Mouse (Mus musculus): ENCODE data around the gene Tcl1b4.
"Not testable (repeated sequence)": the region's sequence is repeated elsewhere in the genome, so short reads cannot be mapped to it uniquely, and the experiment has no call there.

Gene Tcl1b4

GRCm38 (mm10) chr12:105201657-105202056 lies at the start of gene Tcl1b4:
TSS of gene Tcl1b4 (plus strand) at chr12:105201957.
- H3K4me1 ChIP-seq (replicated peaks; ENCODE audit: low read depth, low read length); H3K36me3 ChIP-seq (ENCODE audit: insufficient read depth, low read length); H3K4me3 ChIP-seq (replicated peaks; ENCODE audit: low read length); H3K27me3 ChIP-seq (ENCODE audit: insufficient read depth, low read length); H3K9me3 ChIP-seq (ENCODE audit: low read length): not testable (repeated sequence)

GRCm38 (mm10) chr12:105155286-105155685 lies 46.5 kb upstream of the Tcl1b4 start:
- H3K36me3 ChIP-seq (ENCODE audit: insufficient read depth, low read length); H3K27me3 ChIP-seq (ENCODE audit: insufficient read depth, low read length); H3K4me3 ChIP-seq (replicated peaks; ENCODE audit: low read length); H3K4me1 ChIP-seq (replicated peaks; ENCODE audit: low read depth, low read length): not testable (repeated sequence)
- peaks cover 18% of the 10 kb centered on the region for H3K9me3 ChIP-seq (ENCODE audit: low read length)

- peaks cover 2% of the 10 kb centered on the region; the same call in 1 of the 2 replicates for H3K9me3 ChIP-seq (ENCODE audit: low read length)
- no peaks in the 10 kb centered on the region for H3K36me3 ChIP-seq (ENCODE audit: insufficient read depth, low read length)
- TF ChIP-seq POU5F1 (IDR thresholded peaks at IDR 0.05; ENCODE audit: borderline replicate concordance, low read length): no peak
- TF ChIP-seq NANOG (IDR thresholded peaks at IDR 0.05; ENCODE audit: borderline replicate concordance, low read length): no peak
- no peak for TF ChIP-seq CTCF (conservative IDR thresholded peaks at IDR 0.05; ENCODE audit: low read length)
- H3K4me1 ChIP-seq (replicated peaks; ENCODE audit: low read depth, low read length): no peaks in the 10 kb centered on the region
- no peak overlapping the region for H3K4me3 ChIP-seq (replicated peaks; ENCODE audit: low read length)
- no peaks in the 10 kb centered on the region for H3K27me3 ChIP-seq (ENCODE audit: insufficient read depth, low read length)
These were observed 42.9 kb upstream of the Tcl1b4 start for GRCm38 (mm10) chr12:105158842-105159241.

- TF ChIP-seq CTCF (conservative IDR thresholded peaks at IDR 0.05; ENCODE audit: low read length) (no peak), NANOG (IDR thresholded peaks at IDR 0.05; ENCODE audit: borderline replicate concordance, low read length) (no peak), POU5F1 (IDR thresholded peaks at IDR 0.05; ENCODE audit: borderline replicate concordance, low read length) (no peak)
- Histone ChIP-seq H3K9me3 (ENCODE audit: low read length) (no peaks in the 10 kb centered on the region), H3K27me3 (ENCODE audit: insufficient read depth, low read length) (peaks cover 5% of the 10 kb centered on the region), H3K4me3 (replicated peaks; ENCODE audit: low read length) (no peak within 1 kb of the TSS), H3K4me1 (replicated peaks; ENCODE audit: low read depth, low read length) (no peaks in the 10 kb centered on the region), H3K36me3 (ENCODE audit: insufficient read depth, low read length) (no peaks in the 10 kb centered on the region)
These were observed 42.4 kb upstream of the Tcl1b4 start, which contains the start of gene Tcl1b1 for GRCm38 (mm10) chr12:105159390-105159789. TSS of gene Tcl1b1 (plus strand) at chr12:105159690.

GRCm38 (mm10) chr12:105166734-105167133 lies 35.0 kb upstream of the Tcl1b4 start:
- Histone ChIP-seq H3K9me3 (ENCODE audit: low read length) (no peaks in the 10 kb centered on the region), H3K4me1 (replicated peaks; ENCODE audit: low read depth, low read length) (no peaks in the 10 kb centered on the region), H3K27me3 (ENCODE audit: insufficient read depth, low read length) (peaks cover 11% of the 10 kb centered on the region), H3K4me3 (replicated peaks; ENCODE audit: low read length) (no peak overlapping the region), H3K36me3 (ENCODE audit: insufficient read depth, low read length) (no peaks in the 10 kb centered on the region)
- TF ChIP-seq CTCF (conservative IDR thresholded peaks at IDR 0.05; ENCODE audit: low read length) (no peak), NANOG (IDR thresholded peaks at IDR 0.05; ENCODE audit: borderline replicate concordance, low read length) (no peak), POU5F1 (IDR thresholded peaks at IDR 0.05; ENCODE audit: borderline replicate concordance, low read length) (no peak)

GRCm38 (mm10) chr12:105173366-105173765 lies 28.4 kb upstream of the Tcl1b4 start:
- H3K27me3 ChIP-seq (ENCODE audit: insufficient read depth, low read length): no peaks in the 10 kb centered on the region; the same call in 1 of the 2 replicates
- H3K4me1 ChIP-seq (replicated peaks; ENCODE audit: low read depth, low read length): no peaks in the 10 kb centered on the region
- TF ChIP-seq CTCF (conservative IDR thresholded peaks at IDR 0.05; ENCODE audit: low read length): no peak
- no peak for TF ChIP-seq NANOG (IDR thresholded peaks at IDR 0.05; ENCODE audit: borderline replicate concordance, low read length)
- TF ChIP-seq POU5F1 (IDR thresholded peaks at IDR 0.05; ENCODE audit: borderline replicate concordance, low read length): no peak
- no peaks in the 10 kb centered on the region for H3K36me3 ChIP-seq (ENCODE audit: insufficient read depth, low read length)
- no peak overlapping the region for H3K4me3 ChIP-seq (replicated peaks; ENCODE audit: low read length)
- H3K9me3 ChIP-seq (ENCODE audit: low read length): no peaks in the 10 kb centered on the region

GRCm38 (mm10) chr12:105174318-105174717 lies 27.4 kb upstream of the Tcl1b4 start:
- H3K4me3 ChIP-seq (replicated peaks; ENCODE audit: low read length); H3K36me3 ChIP-seq (ENCODE audit: insufficient read depth, low read length); H3K4me1 ChIP-seq (replicated peaks; ENCODE audit: low read depth, low read length); H3K27me3 ChIP-seq (ENCODE audit: insufficient read depth, low read length); H3K9me3 ChIP-seq (ENCODE audit: low read length): not testable (repeated sequence)
- TF ChIP-seq CTCF (conservative IDR thresholded peaks at IDR 0.05; ENCODE audit: low read length): peak; percentile 37

GRCm38 (mm10) chr12:105176044-105176443 lies 25.7 kb upstream of the Tcl1b4 start, which contains the start of gene Tcl1b5:
TSS of gene Tcl1b5 (plus strand) at chr12:105176344.
- not testable (repeated sequence) for H3K9me3 ChIP-seq (ENCODE audit: low read length); H3K4me1 ChIP-seq (replicated peaks; ENCODE audit: low read depth, low read length); H3K4me3 ChIP-seq (replicated peaks; ENCODE audit: low read length); H3K36me3 ChIP-seq (ENCODE audit: insufficient read depth, low read length)
- 0 out of 2 replicates have a peak, but pooled peaks cover 11% of the 10 kb centered on the region for H3K27me3 ChIP-seq (ENCODE audit: insufficient read depth, low read length)

GRCm38 (mm10) chr12:105181040-105181644 lies 20.6 kb upstream of the Tcl1b4 start:
- not testable (repeated sequence) for H3K36me3 ChIP-seq (ENCODE audit: insufficient read depth, low read length); H3K4me1 ChIP-seq (replicated peaks; ENCODE audit: low read depth, low read length); H3K9me3 ChIP-seq (ENCODE audit: low read length); H3K4me3 ChIP-seq (replicated peaks; ENCODE audit: low read length)
- 0 out of 2 replicates have a peak, but pooled peaks cover 11% of the 10 kb centered on the region for H3K27me3 ChIP-seq (ENCODE audit: insufficient read depth, low read length)

- peak; percentile 57 for TF ChIP-seq CTCF (conservative IDR thresholded peaks at IDR 0.05; ENCODE audit: low read length)
- H3K36me3 ChIP-seq (ENCODE audit: insufficient read depth, low read length); H3K27me3 ChIP-seq (ENCODE audit: insufficient read depth, low read length); H3K4me3 ChIP-seq (replicated peaks; ENCODE audit: low read length); H3K4me1 ChIP-seq (replicated peaks; ENCODE audit: low read depth, low read length): not testable (repeated sequence)
- peaks cover 10% of the 10 kb centered on the region for H3K9me3 ChIP-seq (ENCODE audit: low read length)
These were observed 12.8 kb upstream of the Tcl1b4 start for GRCm38 (mm10) chr12:105188980-105189379.

GRCm38 (mm10) chr12:105190743-105191142 lies 11.0 kb upstream of the Tcl1b4 start, which contains the start of gene Tcl1b3:
TSS of gene Tcl1b3 (plus strand) at chr12:105191043.
- not testable (repeated sequence) for H3K4me1 ChIP-seq (replicated peaks; ENCODE audit: low read depth, low read length); H3K27me3 ChIP-seq (ENCODE audit: insufficient read depth, low read length); H3K36me3 ChIP-seq (ENCODE audit: insufficient read depth, low read length); H3K4me3 ChIP-seq (replicated peaks; ENCODE audit: low read length)
- peaks cover 10% of the 10 kb centered on the region for H3K9me3 ChIP-seq (ENCODE audit: low read length)

- not testable (repeated sequence) for H3K9me3 ChIP-seq (ENCODE audit: low read length); H3K36me3 ChIP-seq (ENCODE audit: insufficient read depth, low read length); H3K27me3 ChIP-seq (ENCODE audit: insufficient read depth, low read length); H3K4me3 ChIP-seq (replicated peaks; ENCODE audit: low read length); H3K4me1 ChIP-seq (replicated peaks; ENCODE audit: low read depth, low read length)
These were observed 1.9 kb upstream of the Tcl1b4 start for GRCm38 (mm10) chr12:105199684-105200497.

Measured in E14TG2a.4 (cell line).